Comparison of ENCODE assay signal across 8 mouse cellular contexts in genomic region chr17:29018292-29018984, GRCm38 (mm10). TPM values are rescaled to one million over a fixed set of nuclear protein-coding genes. Genes with fewer than 3 reads are reported as not detected.
DNase-seq lines count a peak whose midpoint lies in the region; ATAC-seq and TF ChIP-seq lines count a peak whose summit lies in the region.

No protein-coding gene starts in this region.

- no peak overlapping the region for H3K4me2 ChIP-seq in forebrain, postnatal 0 days (ENCODE audit: low read depth)
- no peak overlapping the region for H3K4me2 ChIP-seq in forebrain, embryonic 15.5 days (replicated peaks)
- no peak overlapping the region for H3K4me2 ChIP-seq in embryonic facial prominence, embryonic 11.5 days (ENCODE audit: low read depth, low read length)
- H3K4me2 ChIP-seq in liver, embryonic 11.5 days: no peak overlapping the region

- H3K9me3 ChIP-seq in forebrain, postnatal 0 days (ENCODE audit: low read length): no peaks in the 10 kb centered on the region
- H3K9me3 ChIP-seq in forebrain, embryonic 15.5 days: no peaks in the 10 kb centered on the region
- H3K9me3 ChIP-seq in embryonic facial prominence, embryonic 11.5 days (replicated peaks; ENCODE audit: control insufficient read depth, low read length): no peaks in the 10 kb centered on the region
- no peaks in the 10 kb centered on the region for H3K9me3 ChIP-seq in liver, embryonic 11.5 days (ENCODE audit: control insufficient read depth, low read length)

- H3K27ac ChIP-seq in forebrain, postnatal 0 days (ENCODE audit: low read depth, low read length): no peak overlapping the region
- H3K27ac ChIP-seq in forebrain, embryonic 15.5 days (replicated peaks): no peak overlapping the region
- H3K27ac ChIP-seq in embryonic facial prominence, embryonic 11.5 days (replicated peaks; ENCODE audit: low read depth, low read length): no peak overlapping the region
- no peak overlapping the region for H3K27ac ChIP-seq in liver, embryonic 11.5 days (ENCODE audit: low read depth, low read length)

- no peaks in the 10 kb centered on the region for H3K4me1 ChIP-seq in forebrain, postnatal 0 days (ENCODE audit: insufficient read depth)
- H3K4me1 ChIP-seq in forebrain, embryonic 15.5 days: no peaks in the 10 kb centered on the region
- no peaks in the 10 kb centered on the region for H3K4me1 ChIP-seq in embryonic facial prominence, embryonic 11.5 days (ENCODE audit: control insufficient read depth, insufficient read depth, low read length)
- H3K4me1 ChIP-seq in liver, embryonic 11.5 days (replicated peaks; ENCODE audit: control insufficient read depth, insufficient read depth, low read length): peaks cover 2% of the 10 kb centered on the region; the same call in 1 of the 2 replicates

- no peaks in the 10 kb centered on the region for H3K36me3 ChIP-seq in forebrain, postnatal 0 days (ENCODE audit: insufficient read depth)
- H3K36me3 ChIP-seq in forebrain, embryonic 15.5 days: no peaks in the 10 kb centered on the region
- H3K36me3 ChIP-seq in embryonic facial prominence, embryonic 11.5 days (replicated peaks; ENCODE audit: control insufficient read depth, insufficient read depth, low read depth, low read length): no peaks in the 10 kb centered on the region
- no peaks in the 10 kb centered on the region for H3K36me3 ChIP-seq in liver, embryonic 11.5 days (ENCODE audit: control insufficient read depth, insufficient read depth, low read length)

- peak; percentile 45 for TF ChIP-seq CTCF in forebrain, postnatal 0 days (IDR thresholded peaks at IDR 0.05; ENCODE audit: low read depth)

- no peak for ATAC-seq in forebrain, postnatal 0 days
- no peak for ATAC-seq in forebrain, embryonic 15.5 days (replicated peaks)
- ATAC-seq in embryonic facial prominence, embryonic 11.5 days (replicated peaks; ENCODE audit: insufficient number of reproducible peaks, low FRiP score, low TSS enrichment, low read depth): no peak
- ATAC-seq in liver, embryonic 11.5 days (replicated peaks; ENCODE audit: low FRiP score): 0 out of 2 replicates have a peak, but pooled peaks have one; percentile 43

- WGBS in forebrain, postnatal 0 days: 54% methylated on average over 11 of the region's 11 CpGs
- WGBS in forebrain, embryonic 15.5 days: 49% methylated on average over 11 of the region's 11 CpGs
- WGBS in embryonic facial prominence, embryonic 11.5 days: 35% methylated on average over 11 of the region's 11 CpGs
- 43% methylated on average over 11 of the region's 11 CpGs for WGBS in liver, embryonic 11.5 days

- H3K27me3 ChIP-seq in forebrain, postnatal 0 days (ENCODE audit: insufficient read depth, low read length): no peaks in the 10 kb centered on the region
- no peaks in the 10 kb centered on the region for H3K27me3 ChIP-seq in forebrain, embryonic 15.5 days
- H3K27me3 ChIP-seq in embryonic facial prominence, embryonic 11.5 days (ENCODE audit: control insufficient read depth, insufficient read depth, low read length): no peaks in the 10 kb centered on the region
- H3K27me3 ChIP-seq in liver, embryonic 11.5 days (replicated peaks; ENCODE audit: control insufficient read depth, insufficient read depth, low read length): no peaks in the 10 kb centered on the region

- no peak overlapping the region for H3K9ac ChIP-seq in forebrain, postnatal 0 days
- no peak overlapping the region for H3K9ac ChIP-seq in forebrain, embryonic 15.5 days (replicated peaks)
- H3K9ac ChIP-seq in embryonic facial prominence, embryonic 11.5 days (replicated peaks; ENCODE audit: low read length): no peak overlapping the region
- no peak overlapping the region for H3K9ac ChIP-seq in liver, embryonic 11.5 days (ENCODE audit: low read depth, low read length)

- DNase-seq in forebrain, postnatal 0 days: no peak
- peak; percentile 41 to 46 for DNase-seq in B cell, adult 2 months
- peak; percentile 71 for DNase-seq in embryonic facial prominence, embryonic 11.5 days (ENCODE audit: low spot score)
- DNase-seq in liver, embryonic 11.5 days (ENCODE audit: low spot score): no peak
- no peak for DNase-seq in c-Kit-positive CD71-positive TER-119-positive erythroid progenitor cells, embryonic 14.5 days (ENCODE audit: low spot score)
- DNase-seq in cerebellum, adult 9-10 months: no peak
- no peak for DNase-seq in thymus, postnatal 25 days

- no peak overlapping the region for H3K4me3 ChIP-seq in forebrain, postnatal 0 days (ENCODE audit: low read depth, low read length)
- H3K4me3 ChIP-seq in forebrain, embryonic 15.5 days: no peak overlapping the region
- no peak overlapping the region for H3K4me3 ChIP-seq in embryonic facial prominence, embryonic 11.5 days (ENCODE audit: low read depth, low read length)
- no peak overlapping the region for H3K4me3 ChIP-seq in liver, embryonic 11.5 days (ENCODE audit: low read depth, low read length)

RNA-seq across cellular contexts. Expression of gene Stk38, which starts 10.6 kb away (rescaled TPM):
- 49.0 and 58.8 TPM in 2 replicates for total RNA-seq in forebrain, postnatal 0 days (2014; rRNA removed)
- polyA plus RNA-seq in forebrain, postnatal 0 days (2015; fragmentation: Nextera tagmentation; extraction: Ambion mirVana): 32.8 and 43.7 TPM in 2 replicates
- polyA plus RNA-seq in forebrain, embryonic 15.5 days (2015; fragmentation: Nextera tagmentation; extraction: Ambion mirVana): 119 and 128 TPM in 2 replicates
- polyA plus RNA-seq in embryonic facial prominence, embryonic 11.5 days (2014; fragmentation: Nextera tagmentation; extraction: Ambion mirVana): 121 and 127 TPM in 2 replicates
- 83.3 and 90.1 TPM in 2 replicates for polyA plus RNA-seq in liver, embryonic 11.5 days (2014; fragmentation: Nextera tagmentation; extraction: Ambion mirVana)

RNA-seq across cellular contexts. Expression of gene Srsf3, which starts 14.0 kb away (rescaled TPM):
- 263 and 287 TPM in 2 replicates for total RNA-seq in forebrain, postnatal 0 days (2014; rRNA removed)
- 367 and 416 TPM in 2 replicates for polyA plus RNA-seq in forebrain, postnatal 0 days (2015; fragmentation: Nextera tagmentation; extraction: Ambion mirVana)
- polyA plus RNA-seq in forebrain, embryonic 15.5 days (2015; fragmentation: Nextera tagmentation; extraction: Ambion mirVana): 594 and 620 TPM in 2 replicates
- 937 and 1,031 TPM in 2 replicates for polyA plus RNA-seq in embryonic facial prominence, embryonic 11.5 days (2014; fragmentation: Nextera tagmentation; extraction: Ambion mirVana)
- 532 and 579 TPM in 2 replicates for polyA plus RNA-seq in liver, embryonic 11.5 days (2014; fragmentation: Nextera tagmentation; extraction: Ambion mirVana)

Comparison
In these comparisons a context has a peak if more than half of its experiments do, and no peak if none do; other contexts are left out.
1. DNase-seq: peak in B cell, adult 2 months (2 of 2) and embryonic facial prominence, embryonic 11.5 days (single experiment); none in forebrain, postnatal 0 days (single experiment), liver, embryonic 11.5 days (single experiment), c-Kit-positive CD71-positive TER-119-positive erythroid progenitor cells, embryonic 14.5 days (single experiment), cerebellum, adult 9-10 months (single experiment) and thymus, postnatal 25 days (single experiment).